Mouse (Mus musculus) lung, postnatal 14 days (tissue): ENCODE data around the gene Ppfibp1.

ENCODE experiments used
- DNase-seq: peaks from one replicate; pipeline ENCODE4 v3.0.0; 2021

Ppfibp1 gene

DNA sequence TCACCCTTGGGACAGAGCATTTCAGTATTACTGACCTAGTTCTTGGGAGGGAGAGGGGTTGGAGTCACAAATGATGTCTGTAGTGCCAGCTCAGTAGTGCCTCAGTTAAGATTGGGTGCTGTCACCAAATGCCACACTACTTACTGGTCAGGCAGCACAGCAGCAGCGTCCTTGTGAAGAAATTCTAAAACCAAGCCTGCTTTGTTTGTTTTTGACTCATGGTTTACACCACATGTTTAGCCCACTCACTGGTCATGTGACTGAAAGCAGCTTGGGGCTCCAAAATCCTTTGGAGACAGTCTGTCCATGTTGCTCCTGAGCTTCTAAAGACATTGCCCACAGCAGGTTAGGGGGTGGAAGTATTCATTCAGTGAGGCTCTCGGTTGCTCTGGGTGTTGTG lies 4.9 kb upstream of the Ppfibp1 start:
- no peak for DNase-seq

DNA sequence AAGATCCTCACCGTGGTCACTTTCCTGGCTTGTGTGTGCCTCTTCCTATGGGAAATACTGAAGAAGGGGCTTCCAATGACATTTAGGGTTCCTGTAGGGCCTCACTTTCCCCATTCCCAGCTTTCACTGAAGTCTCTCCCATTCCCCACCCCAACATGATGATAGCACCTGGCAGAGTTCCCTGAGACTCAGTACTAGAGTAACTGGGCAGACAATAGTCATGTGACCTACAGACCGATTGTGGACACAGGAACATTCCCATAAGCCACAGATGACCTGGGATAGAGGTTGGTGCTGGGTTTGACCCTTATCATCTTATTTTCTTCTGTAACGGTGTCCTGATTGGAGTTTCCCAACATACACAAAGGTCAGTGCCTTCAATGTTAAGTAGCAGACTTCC lies 4.1 kb upstream of the Ppfibp1 start:
- no peak for DNase-seq

DNA sequence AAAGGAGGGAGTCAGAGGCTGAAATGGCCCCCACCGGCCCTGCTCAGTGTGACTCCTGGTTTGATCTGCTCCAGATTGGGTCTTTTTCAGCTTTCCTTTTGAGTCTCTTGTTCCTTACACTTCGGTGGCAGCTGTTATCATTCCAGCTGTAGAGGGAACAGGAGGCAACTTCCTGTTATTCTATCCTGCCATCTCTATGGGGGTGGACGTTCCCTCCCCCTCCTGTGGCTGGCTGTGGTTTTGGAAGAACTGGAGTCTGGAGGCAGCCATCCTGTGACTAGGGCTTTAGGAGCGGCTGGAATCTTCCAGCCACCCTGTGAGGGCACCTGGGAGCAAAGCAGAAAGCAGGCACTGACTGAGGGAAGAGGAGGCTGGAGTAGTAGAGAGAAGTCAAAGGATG lies 3.4 kb upstream of the Ppfibp1 start:
- peak; percentile 47 for DNase-seq

DNA sequence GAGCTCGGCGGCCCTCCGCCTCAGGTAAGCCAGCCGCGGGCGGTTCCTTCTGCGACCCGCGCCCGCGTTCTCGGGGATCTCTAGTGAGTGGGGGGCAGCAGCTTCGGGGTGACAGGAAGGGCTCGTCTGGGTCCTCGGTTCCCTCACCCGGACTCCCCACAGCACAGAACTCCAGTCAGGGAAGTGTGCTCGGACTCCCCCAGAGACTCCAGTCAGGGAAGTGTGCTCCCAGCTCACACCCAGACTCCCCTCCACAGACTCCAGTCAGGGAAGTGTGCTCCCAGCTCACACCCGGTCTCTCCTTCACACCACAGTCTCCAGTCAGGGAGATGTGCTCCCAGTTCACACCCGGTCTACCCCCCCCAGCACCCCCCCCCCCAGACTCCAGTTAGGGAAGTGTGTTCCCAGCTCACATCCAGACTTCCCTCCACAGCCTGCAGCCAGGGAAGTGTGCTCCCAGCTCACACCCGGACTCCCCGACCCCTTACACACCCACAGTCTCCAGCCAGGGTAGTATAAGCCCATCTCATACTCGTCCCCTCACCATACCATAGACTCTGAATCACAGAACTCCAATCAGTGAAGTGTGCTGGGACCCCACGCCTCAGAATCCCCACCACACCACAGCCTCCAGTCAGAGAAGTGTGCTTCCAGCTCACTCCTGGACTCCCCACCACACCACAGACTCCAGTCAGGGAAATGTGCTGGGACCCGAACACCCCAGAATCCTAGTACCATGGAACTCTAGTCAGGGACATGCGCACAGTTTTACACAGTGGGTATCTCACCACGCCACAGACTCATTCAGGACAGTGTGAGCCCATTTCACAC lies 588 bp downstream of the Ppfibp1 start:
- no peak for DNase-seq

DNA sequence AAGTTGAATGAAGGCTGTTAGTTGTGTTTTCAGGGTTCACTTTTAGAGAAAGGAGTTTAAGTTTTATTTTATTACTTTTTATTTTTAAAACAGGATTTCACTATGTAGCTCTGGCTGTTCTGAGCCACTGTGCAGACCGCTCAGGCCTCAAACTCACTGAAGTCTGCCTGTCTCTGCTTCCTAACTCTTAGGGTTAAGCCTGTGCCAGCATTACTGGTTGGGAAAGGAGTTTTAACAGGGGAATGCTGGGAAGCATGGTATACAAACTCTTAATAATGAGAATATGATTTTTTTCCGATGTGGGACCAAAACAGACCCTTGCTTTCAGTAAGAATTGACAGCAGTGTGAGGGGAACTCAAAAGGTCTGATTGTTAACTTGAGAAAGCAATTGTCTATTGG lies 1.9 kb downstream of the Ppfibp1 start:
- no peak for DNase-seq

DNA sequence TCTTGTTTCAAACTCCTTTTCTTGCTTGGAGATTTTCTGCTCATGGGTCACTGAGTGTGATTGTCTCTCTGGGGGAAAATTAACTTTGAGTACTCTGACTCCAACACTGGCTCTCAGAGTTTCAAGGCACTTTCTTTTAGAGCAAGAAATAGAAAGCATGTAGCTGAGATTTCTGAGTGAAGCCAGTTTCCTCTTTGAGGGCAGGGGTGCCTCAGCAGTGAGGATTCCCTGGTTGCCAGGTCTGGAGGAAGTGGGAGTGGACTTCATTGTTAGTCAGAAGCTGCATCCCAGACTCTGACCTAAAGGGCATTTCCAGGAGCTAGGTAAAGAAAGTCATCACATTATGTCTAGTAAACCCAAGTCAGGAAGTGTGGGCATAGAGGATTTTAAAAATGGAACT lies 2.3 kb downstream of the Ppfibp1 start:
- DNase-seq = no peak

DNA sequence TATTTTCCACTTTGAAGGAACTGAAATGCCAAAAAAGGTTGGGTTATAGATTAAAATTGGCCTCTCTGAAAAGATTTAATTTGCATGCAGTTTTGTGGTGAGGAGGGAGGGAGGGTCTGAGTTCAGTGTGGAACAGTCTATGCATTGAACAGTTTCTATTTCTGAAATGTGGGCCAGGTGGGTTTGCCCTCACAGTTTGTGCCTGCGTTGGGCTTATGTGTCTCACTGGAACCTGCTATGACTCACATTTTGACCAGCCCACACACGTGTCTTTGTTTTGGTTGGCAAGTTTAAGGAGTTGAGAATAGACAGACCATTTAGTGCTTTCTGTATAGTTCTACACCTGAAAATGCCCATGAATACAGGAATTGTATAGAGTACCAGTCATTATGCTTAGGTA lies 5.6 kb downstream of the Ppfibp1 start:
- DNase-seq = no peak

DNA sequence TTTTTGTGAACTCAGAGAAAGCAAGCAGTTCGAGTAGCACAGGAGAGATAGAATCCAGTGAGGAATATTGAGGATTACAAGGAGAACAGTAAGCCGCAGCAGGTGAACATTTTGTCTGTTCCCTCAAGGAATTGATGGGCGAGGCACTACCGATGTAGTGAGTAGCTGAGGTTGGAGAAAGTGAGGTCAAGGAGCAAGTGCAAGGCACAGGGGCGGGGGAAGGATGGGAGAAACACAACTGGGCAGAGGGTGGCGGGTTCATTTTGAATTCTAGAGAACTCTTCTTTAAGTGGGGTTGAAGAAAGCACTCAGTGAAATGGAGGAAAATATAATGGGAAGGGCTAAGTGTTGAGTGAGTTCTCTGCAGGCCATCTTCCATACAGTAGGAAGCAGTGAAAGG lies 10.4 kb downstream of the Ppfibp1 start:
- no peak for DNase-seq

DNA sequence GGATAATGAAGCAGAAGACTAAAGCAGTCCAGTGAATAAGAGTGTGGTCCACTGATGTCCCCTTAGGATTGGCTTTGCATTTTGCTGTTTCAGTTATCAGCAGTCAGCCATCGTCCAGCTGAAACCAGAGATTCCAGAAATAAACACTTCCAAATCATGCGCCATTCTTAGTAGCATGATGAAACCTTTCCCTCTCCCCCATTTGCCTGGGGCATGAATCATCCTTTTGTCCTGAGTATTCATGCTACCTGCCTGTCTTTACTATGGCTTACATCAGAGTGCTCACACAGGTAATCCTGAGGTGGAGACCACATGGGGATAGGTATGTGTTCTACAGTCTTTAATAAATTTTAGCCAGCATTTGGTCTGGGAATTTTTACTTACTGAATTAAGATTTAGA lies 11.4 kb downstream of the Ppfibp1 start:
- DNase-seq = no peak

DNA sequence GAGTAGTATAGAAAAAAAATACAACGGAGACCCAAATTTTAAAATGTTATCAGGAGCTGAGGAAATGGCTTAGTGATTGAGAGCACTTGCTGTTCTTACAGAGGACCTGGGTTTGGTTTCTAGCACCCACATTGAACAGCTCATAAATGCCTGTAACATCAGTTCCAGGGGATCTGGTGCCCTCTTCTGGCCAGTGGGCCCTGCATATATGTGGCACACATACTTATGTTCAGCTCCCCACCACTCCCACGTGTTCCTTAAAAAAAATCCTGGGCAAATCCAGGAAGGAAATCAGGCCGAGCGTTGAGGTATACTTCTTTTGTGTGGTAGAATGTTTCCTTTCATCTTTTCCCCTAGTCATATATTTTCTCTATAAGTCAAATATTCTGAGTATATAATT lies 13.6 kb downstream of the Ppfibp1 start:
- no peak for DNase-seq

DNA sequence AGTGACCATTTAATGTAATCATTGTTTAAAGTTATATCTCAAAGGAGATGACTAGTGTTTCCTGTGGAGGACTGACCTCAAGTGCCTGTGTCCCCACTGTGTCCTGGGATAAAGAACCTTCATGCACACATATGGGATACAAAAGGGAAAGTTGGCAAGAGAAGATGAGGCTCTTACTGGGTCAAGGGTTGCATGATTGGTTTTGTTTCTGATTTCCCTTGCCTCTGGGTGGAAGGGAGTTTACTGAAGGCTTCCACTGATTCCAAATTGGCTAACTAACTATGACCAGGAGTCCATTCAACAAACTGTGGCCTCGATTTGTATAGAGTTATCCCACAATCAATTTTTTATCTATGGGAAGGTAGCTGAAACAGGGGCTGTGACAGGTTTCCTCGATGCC lies 15.3 kb downstream of the Ppfibp1 start:
- DNase-seq = no peak

DNA sequence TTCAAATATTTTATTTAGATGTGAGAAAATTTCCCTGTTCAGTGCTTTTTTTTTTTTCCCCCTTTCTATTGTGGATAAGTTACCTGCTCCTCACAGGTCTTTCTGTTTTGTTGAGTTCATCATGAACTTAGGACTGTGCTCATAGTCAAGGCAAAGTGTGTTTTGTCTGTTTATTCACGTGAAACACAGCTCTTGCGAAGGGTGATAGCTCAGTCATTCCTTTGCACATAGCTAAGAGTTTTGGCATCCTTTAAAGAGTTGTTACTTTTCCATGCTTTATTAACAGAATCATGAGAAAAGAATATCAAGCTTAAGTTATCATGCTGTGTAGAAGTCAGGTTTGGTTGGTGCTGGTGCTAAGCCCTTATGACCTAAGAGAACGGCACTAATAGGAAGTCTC lies 16.4 kb downstream of the Ppfibp1 start:
- no peak for DNase-seq

DNA sequence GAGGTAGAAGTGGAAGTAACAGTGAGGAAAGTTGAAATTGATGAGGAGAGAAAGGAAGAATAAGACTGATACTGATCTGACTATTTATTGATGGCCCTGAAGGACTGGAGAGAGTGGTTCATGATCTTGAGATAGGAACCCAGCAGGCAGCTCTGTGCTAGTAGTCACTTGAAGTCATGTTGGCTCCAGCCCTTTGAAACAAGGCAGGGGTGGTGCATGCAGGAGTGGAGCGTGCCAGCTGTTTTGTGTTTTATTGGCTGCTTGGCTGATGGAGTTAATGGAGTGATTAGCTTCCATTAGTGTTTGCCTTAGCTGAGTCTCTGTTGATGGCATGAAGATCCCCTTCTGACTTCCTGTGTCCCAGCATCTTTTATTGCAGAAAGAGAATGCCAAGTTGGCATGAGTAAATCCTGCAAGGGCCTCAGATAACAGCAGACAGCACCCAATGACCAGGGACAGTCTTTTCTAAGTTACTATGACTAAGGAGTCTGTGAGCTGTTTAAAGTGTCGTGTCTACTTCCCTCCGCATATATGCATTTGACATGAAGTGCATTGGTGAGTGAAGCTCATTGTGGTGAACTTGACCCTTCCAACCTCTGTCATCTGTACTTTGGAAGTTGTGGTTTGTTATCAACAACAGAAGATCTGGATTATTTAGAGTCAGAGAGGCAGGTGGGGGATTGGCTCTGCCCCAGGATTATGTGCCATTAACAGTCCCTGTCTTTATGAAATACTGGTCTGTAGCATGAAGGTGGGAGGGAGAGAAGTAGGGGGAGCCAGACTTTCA lies 17.9 kb downstream of the Ppfibp1 start:
- no peak for DNase-seq

DNA sequence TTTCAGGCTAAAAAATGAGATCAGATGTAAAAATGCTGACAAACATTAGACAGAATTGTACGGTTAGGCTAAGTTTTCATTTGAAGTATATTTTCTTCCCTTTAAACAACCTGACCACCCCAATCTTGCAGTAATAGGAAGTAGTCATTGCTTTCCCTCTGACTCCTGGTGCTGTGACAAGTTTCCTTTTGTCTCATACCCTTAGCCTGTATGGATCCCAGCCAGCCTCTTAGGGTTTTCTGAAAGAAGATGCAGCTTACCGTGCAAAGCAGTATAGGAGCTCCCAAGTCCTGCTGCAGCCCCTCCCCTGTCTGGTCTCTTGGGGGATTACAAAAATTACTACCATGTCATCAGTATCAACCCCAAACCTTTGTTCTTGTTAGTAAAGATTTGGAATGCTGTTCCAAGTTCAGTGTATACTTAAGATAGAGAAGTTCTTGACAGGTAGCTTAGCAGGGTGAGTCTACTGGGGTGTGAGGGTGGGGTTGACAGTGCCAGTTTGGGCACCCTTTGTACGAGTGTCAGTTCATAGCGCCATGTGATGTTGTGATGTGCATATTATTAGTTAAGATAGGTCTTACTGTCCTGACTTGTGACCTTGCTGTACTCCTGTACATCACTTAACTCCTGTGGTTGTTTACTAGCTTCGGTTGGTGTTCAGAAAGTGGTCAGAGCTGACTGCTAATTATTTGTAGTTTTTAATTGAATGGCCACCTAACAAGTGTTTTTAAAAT lies 18.9 kb downstream of the Ppfibp1 start:
- no peak for DNase-seq

DNA sequence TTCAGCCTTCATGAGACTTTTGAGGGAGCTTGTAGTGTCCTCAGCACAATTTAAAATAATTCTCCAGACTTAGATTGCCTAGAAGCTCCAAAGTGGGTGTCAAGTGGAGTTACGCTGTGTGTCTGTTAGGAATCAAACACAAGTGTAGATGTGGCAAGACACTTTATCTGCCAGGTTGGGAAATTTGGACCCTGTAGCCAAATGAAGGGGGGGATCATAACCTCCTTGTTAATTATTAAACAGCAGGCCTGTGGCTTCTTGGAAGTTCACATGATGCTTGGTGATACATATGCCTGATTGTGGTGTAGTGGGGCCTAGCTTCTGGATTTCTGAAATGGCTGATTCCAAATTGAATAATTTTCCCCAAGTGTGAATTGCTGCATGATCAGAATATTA lies 19.5 kb downstream of the Ppfibp1 start:
- DNase-seq = no peak

DNA sequence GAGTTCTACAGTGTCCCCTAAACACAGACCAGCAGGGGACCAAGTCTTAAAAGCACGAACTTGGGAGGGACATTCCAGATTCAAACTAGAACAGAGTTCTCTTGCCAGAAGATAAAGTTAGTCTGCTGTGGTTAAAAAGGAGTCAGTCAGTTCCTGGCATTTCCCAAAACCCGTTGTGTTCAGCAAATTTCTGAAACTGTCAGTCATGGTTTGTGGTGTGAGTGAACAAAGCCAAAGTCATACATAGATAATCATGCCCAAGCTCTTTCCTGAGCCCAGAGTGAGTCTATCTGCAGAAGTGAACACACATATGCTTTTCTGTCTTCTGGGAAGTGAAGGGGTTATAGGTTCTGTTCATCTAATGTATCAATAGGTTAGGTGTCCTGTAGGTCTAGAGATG lies 20.5 kb downstream of the Ppfibp1 start:
- no peak for DNase-seq

DNA sequence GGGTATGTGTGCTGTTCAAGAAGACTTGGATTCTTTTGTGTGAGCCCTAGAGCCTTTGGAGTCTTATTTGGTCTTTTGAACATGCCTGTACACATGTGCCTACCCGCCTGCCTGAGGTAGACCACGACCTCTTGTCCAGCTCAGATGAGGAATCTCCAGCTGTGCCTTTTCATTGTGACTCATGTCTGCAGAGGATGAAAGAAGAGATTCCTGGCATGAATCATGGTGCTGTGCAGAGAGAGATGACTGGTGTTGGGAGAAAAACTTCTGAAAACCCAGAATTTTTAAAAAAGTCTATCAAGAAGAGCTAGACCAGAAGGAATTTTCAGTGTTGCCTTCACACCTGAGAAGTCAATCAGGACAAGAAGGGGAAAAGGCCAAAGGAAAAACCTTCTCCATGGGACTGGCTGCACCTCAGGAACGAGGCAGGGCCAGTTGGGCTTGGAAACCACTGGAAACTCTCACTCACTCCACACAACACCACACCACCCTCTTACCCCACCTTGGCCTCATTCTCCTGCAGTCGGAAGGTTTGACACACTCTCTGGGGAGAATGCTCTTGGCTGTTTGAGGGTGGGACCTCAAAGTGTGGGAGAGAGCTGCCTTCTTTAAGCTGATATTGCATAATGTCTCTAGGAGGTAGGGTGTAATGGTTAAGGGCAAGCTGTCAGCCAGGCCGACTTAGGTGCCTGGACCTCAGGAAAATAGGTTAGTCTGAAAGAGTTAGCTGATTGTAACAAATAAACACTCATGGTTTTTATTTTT lies 21.6 kb downstream of the Ppfibp1 start:
- DNase-seq = no peak

DNA sequence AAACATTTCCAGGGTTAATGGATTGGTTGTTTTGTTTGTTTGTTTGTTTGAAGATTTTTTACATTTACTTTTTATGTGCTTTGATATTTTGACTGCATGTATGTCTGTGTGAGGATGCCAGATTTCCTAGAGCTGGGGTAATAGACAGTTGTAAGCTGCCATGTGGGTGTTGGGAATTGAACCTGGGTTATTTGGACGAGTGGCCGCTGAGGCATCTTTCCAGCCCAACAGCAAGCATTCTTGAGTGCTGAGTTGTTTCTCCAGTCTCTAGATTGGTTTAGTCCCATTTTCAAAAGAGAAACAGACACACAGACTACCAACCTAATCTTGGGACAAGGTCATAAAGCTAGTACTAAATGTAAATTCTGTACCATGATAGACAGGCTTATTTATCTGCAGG lies 22.5 kb downstream of the Ppfibp1 start:
- no peak for DNase-seq

DNA sequence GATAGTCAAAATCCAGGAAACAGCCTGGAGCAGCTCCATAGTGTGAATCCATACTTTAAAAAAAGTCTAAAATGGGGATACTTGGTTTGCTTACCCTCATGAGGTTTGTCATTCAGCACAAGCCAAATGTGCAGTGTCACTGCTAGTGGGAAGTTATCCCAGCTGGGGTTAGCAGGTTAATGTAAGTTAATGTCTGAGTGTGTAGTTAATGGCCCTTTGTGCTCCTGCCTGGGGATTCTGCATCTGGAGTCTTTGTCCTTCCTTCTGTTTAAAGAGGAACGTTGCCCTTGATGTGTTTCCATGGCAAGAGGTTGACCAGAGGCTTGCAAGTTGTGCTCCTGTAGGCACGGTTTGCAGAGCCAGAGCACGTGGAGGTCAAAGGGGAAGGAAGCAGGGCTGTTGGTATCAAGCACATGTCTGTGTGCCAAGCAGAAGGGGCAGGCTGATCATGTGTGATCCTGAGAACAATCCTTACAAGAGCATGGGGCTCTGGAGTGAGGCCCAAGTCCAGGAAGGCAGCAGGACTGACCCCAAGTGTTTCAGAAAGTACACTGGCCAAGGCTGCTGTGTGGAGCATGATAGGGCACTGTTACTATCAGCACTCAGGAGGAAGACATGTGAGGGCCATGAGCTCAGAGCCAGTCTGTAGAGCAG lies 24.7 kb downstream of the Ppfibp1 start:
- DNase-seq = no peak

DNA sequence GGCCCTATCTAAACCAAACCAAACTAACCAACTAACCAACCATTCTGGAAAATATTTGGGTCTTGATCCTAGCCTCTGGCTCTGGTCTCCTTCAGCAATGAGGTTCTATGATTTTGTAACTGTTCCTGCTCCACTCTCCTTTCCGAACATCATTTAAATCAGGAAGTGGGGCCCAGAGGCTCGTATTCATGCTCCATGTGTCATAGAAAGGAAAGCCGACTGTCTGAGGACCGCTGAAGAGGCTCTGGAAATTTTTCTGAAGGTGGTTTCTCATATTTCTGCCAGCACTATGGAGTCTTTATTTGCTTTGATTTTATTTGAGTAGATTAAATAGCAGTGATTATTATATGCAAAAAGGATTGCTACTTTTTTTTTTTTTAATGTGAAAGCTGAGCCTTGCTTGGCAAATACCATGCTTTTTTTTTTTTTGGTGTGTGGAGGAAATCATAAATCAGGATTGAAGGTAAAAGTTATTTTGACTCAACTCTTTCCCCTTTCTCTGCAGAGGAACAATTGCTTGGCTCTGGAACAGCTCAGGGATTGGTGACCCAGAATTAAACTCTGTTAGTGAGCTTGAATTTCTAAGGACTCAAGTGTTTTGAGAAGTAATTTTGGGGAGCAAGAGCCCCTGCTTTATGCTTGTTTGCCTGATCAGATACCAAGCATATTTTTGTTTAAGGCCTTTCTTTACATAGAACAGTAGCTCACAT lies 25.4 kb downstream of the Ppfibp1 start:
- no peak for DNase-seq

DNA sequence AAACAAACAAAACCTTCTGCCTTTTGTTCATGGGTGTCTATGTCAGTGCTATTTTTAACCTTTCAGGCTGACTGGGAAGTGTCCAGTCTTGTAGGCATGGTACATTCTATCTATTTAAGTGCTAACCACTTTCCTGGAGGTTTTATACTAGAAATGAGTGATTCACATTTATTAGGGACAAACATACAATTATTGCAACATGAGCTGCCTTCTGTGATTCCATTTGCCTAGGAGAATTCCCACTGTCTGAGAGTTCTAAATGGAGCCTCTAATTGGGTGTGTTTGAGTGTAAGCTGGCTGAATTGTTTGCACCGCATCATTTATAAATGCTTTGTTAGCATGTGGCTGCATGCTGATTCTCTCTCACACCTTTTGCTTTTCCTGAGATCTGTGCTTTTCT lies 27.5 kb downstream of the Ppfibp1 start:
- no peak for DNase-seq

DNA sequence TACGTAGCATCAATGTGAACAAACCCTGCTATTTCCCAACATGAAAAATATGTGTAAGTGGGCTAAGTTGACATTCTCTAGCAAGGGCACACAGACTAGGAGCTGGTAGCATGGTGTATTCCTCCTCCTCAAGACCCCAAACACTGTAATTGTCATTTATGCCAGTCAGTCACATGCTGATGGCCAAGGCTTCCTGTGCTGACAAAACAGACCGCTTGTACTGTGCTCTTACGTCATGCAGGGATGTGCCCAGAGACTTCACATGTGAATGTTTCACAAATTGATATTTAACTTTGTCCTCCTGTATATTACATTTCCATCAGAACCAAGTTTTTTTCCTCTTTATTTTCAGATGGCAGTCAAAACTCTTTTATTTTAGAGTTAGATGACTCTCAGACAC lies 29.1 kb downstream of the Ppfibp1 start:
- DNase-seq = no peak
